Mouse (Mus musculus) activated CD4-positive, CD25-positive, alpha-beta regulatory T cell, adult 9 weeks (primary cell): ENCODE measurements around the gene Klhl31. TPM values are rescaled to one million over a fixed set of nuclear protein-coding genes. Genes with fewer than 3 reads are reported as not detected.

Experiments used
- polyA plus RNA-seq: library from polyadenylated mRNA; unstranded; fragments of 100-300 nt; shearing (Covaris generic); gene quantifications from one replicate; pipeline ENCODE4 v1.2.1, GENCODE M21; 2017

The Klhl31 gene
- not detected for polyA plus RNA-seq

DNA sequence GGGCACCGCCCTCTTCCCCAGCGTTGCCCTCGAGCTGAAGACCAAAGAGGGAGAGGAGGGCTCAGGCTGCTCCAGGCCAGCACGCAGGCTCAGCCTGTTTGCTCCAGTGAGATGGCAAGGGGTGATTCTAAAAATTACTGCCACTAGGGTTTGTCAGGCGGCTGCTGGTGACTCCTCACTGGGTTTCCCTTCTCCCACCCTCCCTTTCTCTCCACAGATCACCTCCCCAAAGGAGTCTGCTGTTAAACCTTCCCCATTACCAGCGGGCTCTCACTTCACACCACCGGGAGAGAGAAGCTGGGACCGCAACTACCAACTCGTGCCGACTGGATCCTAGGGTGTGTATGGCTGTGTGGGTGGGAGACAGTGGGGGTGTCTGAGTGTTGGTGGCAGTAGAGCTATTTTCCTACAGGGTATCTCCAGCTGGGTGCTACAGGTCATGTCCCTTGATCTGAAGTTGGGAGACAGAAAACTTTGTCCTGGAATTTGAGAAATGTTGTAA is at the start of gene Klhl31:
Gene Klhl31 (plus strand): TSS at position 51 of the 502 bp plus-strand sequence.

Other genes with a start within 250 kb of the Klhl31 start
- gene Lrrc1, start 91.6 kb upstream of the Klhl31 start, polyA plus RNA-seq = 3.5 TPM
- 2.9 TPM for gene Gclc, start 118.0 kb downstream of the Klhl31 start, polyA plus RNA-seq